Mouse (Mus musculus): ENCODE data around the gene Tctn3. TPM values are rescaled to one million over a fixed set of nuclear protein-coding genes. Genes with fewer than 3 reads are reported as not detected.

Tctn3 gene
- total RNA-seq (2021): 10 to 100 TPM; 20.7 to 22.4 TPM
- long read RNA-seq, experiment 1, transcript Tctn3-201 (14 exons, 2,743 nt): major isoform, 12 of 22 reads
- long read RNA-seq, experiment 1, partial matches to known transcripts: 2 of 22 reads
- long read RNA-seq, experiment 1, other reads (novel, unspliced or antisense): 8 of 22 reads
- long read RNA-seq, experiment 2, transcript Tctn3-201 (14 exons, 2,743 nt): major isoform, 8 of 16 reads
- long read RNA-seq, experiment 2, partial matches to known transcripts: 0 of 16 reads
- long read RNA-seq, experiment 2, other reads (novel, unspliced or antisense): 8 of 16 reads

- intact Hi-C loops (cut with DNase I): loop anchor here (1.0 to 10.0 kb wide), 3 partner anchors 110 to 403 kb away; partner anchors contain the start of gene Ccnj
- Histone ChIP-seq H3K4me3 (peak within 1 kb of the TSS; percentile 82), H3K27ac (peak within 1 kb of the TSS; percentile 80)
- peak; percentile 95 to 97 for DNase-seq (ENCODE audit: extremely low spot score in 1 of 2, low spot score in 2 of 2)
- peak; percentile 95 for TF ChIP-seq CTCF (IDR thresholded peaks at IDR 0.05)
Measured at GRCm38 (mm10) chr19:40611830-40612506, at the start of gene Tctn3, which contains the start of gene Entpd1. TSS of gene Tctn3 (minus strand) at chr19:40612233. TSS of gene Entpd1 (plus strand) at chr19:40612366.

DNA sequence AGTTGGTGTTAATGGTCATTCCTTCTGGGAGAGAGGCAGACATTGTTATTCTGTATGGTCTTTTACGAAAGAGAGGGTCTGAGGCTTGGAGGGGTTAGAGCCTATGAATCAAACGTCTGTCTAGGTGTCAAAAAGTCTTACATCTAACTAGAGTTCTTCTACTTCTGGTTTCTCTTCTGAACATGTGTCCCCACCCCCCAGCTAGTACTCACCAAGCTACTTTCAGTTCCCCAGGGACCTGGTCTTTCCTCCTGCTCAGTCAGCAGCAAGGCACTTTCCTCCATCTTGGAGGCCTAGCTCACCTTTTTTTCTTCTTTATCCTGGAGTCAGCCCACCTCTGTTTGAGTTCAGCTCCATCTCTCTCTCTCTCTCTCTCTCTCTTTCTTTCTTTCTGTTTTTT, 49.1 kb upstream of the Tctn3 start:
- Histone ChIP-seq H3K4me3 (peak overlapping the region; percentile 44), H3K27ac (peak overlapping the region; percentile 84)
- intact Hi-C loops (cut with DNase I): no loop called here
- no peak for TF ChIP-seq CTCF (IDR thresholded peaks at IDR 0.05)
- no peak for DNase-seq (ENCODE audit: extremely low spot score in 1 of 2, low spot score in 2 of 2)

GRCm38 (mm10) chr19:40660510-40660909, 48.5 kb upstream of the Tctn3 start:
- no peak for TF ChIP-seq CTCF (IDR thresholded peaks at IDR 0.05)
- Histone ChIP-seq H3K4me3 (peak overlapping the region; percentile 44), H3K27ac (peak overlapping the region; percentile 84)
- intact Hi-C loops (cut with DNase I): no loop called here
- no peak for DNase-seq (ENCODE audit: extremely low spot score in 1 of 2, low spot score in 2 of 2)

DNA sequence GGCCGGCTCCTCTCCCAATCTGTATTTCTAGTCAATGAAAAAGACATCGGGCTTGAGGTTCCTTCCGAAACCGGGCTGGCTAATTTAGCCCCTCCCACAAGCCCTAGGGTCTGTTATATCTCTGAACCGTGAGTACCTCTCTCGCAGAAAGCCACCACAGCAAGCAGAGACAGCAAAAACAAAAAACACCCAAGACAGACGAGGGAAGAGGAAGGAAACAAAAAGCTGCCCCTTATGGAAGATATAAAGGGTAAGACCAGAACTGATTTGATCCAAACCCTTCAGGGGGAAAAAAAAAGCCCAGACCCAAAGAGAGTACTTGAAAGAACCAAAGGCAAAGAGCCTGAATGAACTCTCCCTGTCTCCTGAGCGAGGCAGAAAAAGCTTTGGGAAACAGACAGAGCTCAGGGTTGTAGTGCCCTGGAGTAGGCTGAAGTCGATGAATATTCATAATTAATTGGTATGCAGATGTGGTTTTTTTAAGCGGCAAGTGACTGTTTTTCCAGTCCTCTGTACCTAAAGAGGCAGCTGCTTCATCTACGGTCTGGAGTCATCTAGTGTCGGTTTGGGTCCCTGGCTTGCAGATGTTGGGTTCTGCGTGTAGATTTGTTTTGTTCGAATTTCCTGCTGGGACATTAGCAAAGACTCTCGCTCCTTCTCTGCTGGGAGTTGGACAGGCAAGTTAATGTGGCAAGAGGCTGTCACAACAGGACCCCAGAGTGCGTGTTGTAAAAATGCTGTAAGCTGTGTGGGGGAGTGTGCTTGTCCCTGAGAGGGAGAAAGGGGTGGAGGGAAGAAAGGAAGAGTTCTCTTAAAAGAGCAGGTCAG, 47.8 kb upstream of the Tctn3 start:
- intact Hi-C loops (cut with DNase I): no loop called here
- no peak for DNase-seq (ENCODE audit: extremely low spot score in 1 of 2, low spot score in 2 of 2)
- TF ChIP-seq CTCF (IDR thresholded peaks at IDR 0.05): no peak

DNA sequence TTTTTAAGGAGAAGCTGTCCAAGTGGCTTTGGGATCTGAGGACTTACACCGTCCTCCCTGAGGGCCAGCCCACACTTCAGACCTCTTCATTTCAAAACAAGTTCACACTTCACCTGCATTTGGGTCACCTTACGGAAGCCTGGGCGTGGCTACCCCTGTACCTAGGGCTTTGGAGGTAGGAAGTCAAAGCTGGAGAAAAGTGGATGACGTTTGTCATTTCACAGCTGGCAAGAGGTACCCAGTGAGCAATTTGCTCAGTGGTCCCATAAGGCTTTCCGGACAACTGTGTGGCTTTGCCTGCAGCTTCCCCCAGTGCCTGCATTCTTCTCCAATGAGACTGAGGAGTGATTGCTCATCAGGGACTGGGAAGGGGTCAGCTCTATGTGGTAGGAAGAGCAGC, 46.9 kb upstream of the Tctn3 start:
- Histone ChIP-seq H3K27ac (peak overlapping the region; percentile 84; the same call in 1 of the 2 replicates), H3K4me3 (no peak overlapping the region)
- intact Hi-C loops (cut with DNase I): no loop called here
- TF ChIP-seq CTCF (IDR thresholded peaks at IDR 0.05): no peak
- DNase-seq (ENCODE audit: extremely low spot score in 1 of 2, low spot score in 2 of 2): no peak

More for the DNA sequence above, 47.8 kb upstream of the Tctn3 start:
- Histone ChIP-seq H3K27ac (peak overlapping the region; percentile 84), H3K4me3 (peak overlapping the region; percentile 44)

DNA sequence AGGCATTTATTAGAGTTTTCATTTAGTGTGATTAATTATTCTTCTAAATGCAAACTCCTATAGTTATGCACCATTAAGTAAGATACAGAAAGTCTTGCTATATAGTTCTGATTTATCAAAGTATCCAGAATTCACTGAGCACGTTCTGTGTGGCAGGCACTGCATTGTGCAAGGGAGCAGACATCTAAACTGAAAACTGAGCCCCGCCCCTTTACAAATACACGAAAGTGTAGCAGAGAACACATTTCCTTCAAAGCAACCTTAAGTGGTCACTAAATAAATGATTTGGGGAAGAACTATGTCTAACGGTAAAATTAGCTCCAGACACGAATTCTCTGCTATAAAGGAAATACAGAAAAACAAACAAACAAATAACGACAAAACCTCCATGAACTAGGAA, 46.2 kb upstream of the Tctn3 start:
- DNase-seq (ENCODE audit: extremely low spot score in 1 of 2, low spot score in 2 of 2): no peak
- H3K27ac ChIP-seq: no peak overlapping the region
- intact Hi-C loops (cut with DNase I): no loop called here
- H3K4me3 ChIP-seq: no peak overlapping the region
- no peak for TF ChIP-seq CTCF (IDR thresholded peaks at IDR 0.05)

DNA sequence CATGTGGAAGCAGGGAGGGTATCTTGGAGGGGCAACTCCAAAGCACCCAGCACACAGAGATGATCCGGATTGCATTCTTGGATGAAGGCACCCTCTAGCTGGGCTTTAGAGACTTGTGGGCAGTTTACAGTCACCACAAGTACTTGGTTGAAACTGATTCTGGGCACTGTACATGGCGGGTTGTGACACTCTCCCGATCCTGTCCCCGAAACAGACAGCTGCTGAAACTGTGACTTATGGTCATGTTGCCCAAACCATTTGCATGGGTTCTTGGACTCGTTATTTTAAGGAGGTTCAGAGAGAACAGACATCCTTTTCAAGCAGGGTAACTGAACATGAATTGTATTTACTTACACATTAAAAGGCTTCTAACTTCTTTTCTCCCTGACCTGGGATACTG, 44.2 kb upstream of the Tctn3 start:
- H3K27ac ChIP-seq: no peak overlapping the region
- TF ChIP-seq CTCF (IDR thresholded peaks at IDR 0.05): no peak
- intact Hi-C loops (cut with DNase I): no loop called here
- no peak overlapping the region for H3K4me3 ChIP-seq
- no peak for DNase-seq (ENCODE audit: extremely low spot score in 1 of 2, low spot score in 2 of 2)

DNA sequence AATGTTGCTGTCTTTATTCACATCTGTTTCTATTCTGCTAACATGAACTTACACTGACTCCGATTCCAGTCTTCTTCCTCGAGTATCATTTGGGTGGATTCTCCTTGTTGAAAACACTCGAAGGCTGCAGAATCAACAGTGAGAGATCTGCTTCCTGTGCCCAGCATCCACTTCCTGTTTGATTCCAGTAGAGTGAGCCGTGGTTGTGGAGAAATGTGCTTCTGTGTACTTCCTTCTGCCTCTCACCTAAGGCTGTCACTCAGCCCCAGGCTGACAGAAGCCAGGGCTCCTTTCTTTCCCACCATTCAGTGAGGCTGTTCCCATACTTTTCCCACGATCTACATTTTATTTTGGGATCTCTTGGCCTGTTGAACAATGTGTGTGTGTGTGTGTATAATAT, 38.1 kb upstream of the Tctn3 start:
- intact Hi-C loops (cut with DNase I): no loop called here
- no peak for DNase-seq (ENCODE audit: extremely low spot score in 1 of 2, low spot score in 2 of 2)
- no peak overlapping the region for H3K4me3 ChIP-seq
- no peak overlapping the region for H3K27ac ChIP-seq
- TF ChIP-seq CTCF (IDR thresholded peaks at IDR 0.05): no peak

DNA sequence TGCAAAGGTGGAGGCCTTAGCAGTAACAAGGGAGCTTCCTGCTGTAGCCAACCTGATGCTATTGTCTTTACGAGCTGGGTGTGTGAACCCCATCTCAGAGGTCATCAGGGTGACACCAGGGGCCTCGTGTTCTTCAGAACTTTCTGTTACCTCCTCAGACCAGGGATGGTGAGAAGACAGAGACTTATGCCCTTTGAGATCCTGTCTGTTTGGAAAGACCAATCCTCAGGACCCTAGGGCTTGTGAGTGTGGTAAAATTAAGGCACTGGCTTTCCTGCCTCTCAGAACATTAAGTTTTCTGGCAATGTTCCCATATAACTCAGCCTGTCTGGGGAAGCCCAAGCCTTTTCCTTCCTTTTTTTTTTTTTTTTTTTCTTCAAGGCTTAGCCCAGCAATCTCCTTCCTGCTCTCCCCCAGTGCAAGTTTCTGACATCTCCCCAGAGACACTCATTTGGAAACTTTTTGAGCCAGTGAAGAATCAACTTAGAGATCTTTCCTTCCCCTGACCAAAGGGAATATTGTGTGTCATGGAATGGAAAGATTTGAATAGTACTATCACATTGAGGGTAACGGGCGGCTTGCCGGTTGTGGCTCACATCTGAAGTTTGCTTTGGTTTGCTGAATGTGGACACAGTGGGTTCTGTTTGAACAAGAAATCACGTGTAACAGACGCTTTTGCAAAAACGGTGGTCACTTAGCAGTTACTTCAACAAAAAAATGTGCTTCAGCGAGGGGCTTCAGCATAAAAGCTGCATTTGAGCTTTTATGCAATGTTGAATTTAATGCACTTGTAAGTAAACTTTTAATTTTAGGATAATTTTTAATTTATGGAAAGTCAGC, 35.5 kb upstream of the Tctn3 start:
- intact Hi-C loops (cut with DNase I): no loop called here
- no peak for DNase-seq (ENCODE audit: extremely low spot score in 1 of 2, low spot score in 2 of 2)

GRCm38 (mm10) chr19:40646379-40646778, 34.3 kb upstream of the Tctn3 start:
- DNase-seq (ENCODE audit: extremely low spot score in 1 of 2, low spot score in 2 of 2): no peak
- intact Hi-C loops (cut with DNase I): no loop called here
- TF ChIP-seq CTCF (IDR thresholded peaks at IDR 0.05): no peak
- no peak overlapping the region for H3K4me3 ChIP-seq
- no peak overlapping the region for H3K27ac ChIP-seq

More for the DNA sequence above, 35.5 kb upstream of the Tctn3 start:
- Histone ChIP-seq H3K27ac (peak overlapping the region; percentile 1; the same call in 1 of the 2 replicates), H3K4me3 (no peak overlapping the region)
- no peak for TF ChIP-seq CTCF (IDR thresholded peaks at IDR 0.05)

- no peak for TF ChIP-seq CTCF (IDR thresholded peaks at IDR 0.05)
- no peak for DNase-seq (ENCODE audit: extremely low spot score in 1 of 2, low spot score in 2 of 2)
- no peak overlapping the region for H3K4me3 ChIP-seq
- no peak overlapping the region for H3K27ac ChIP-seq
- intact Hi-C loops (cut with DNase I): no loop called here
Measured at GRCm38 (mm10) chr19:40643846-40644245, 31.8 kb upstream of the Tctn3 start.

Data from left cerebral cortex, adult 2 months (tissue).